Mouse (Mus musculus) liver, embryonic 15.5 days (tissue): ENCODE data around the gene Ybx2. TPM values are rescaled to one million over a fixed set of nuclear protein-coding genes. Genes with fewer than 3 reads are reported as not detected.

ENCODE experiments used
- ATAC-seq: fragments of 200-750 bp; cut with Nextera tagmentation; 2 replicates; pipeline ENCODE4 v1.8.0; 2017; ENCODE audit warnings: moderate number of reproducible peaks, mild to moderate bottlenecking, moderate library complexity; ENCODE audit not compliant: insufficient read depth
- H3K27ac ChIP-seq: fragments of 300-500 bp; sonication (generic); replicated peaks from 2 replicates; pipeline ENCODE4 v1.5.1; 2015; ENCODE audit warnings: mild to moderate bottlenecking, inconsistent platforms
- H3K27me3 ChIP-seq: fragments of 300-500 bp; sonication (generic); 2 replicates; pipeline ENCODE4 v1.6.1; 2015; ENCODE audit warnings: mild to moderate bottlenecking, inconsistent platforms
- H3K36me3 ChIP-seq: fragments of 300-500 bp; sonication (generic); replicated peaks from 2 replicates; pipeline ENCODE4 v1.6.1; 2015; ENCODE audit warnings: moderate library complexity, mild to moderate bottlenecking, inconsistent platforms
- H3K4me1 ChIP-seq: fragments of 300-500 bp; sonication (generic); replicated peaks from 2 replicates; pipeline ENCODE4 v1.6.1; 2015; ENCODE audit warnings: inconsistent platforms
- H3K4me2 ChIP-seq: fragments of 300-500 bp; sonication (generic); 2 replicates; pipeline ENCODE4 v1.6.1; 2015; ENCODE audit warnings: moderate library complexity, mild to moderate bottlenecking, inconsistent platforms
- H3K4me3 ChIP-seq: fragments of 300-500 bp; sonication (generic); replicated peaks from 2 replicates; pipeline ENCODE4 v1.5.1; 2015; ENCODE audit warnings: mild to moderate bottlenecking, inconsistent platforms
- H3K9ac ChIP-seq: fragments of 300-500 bp; sonication (generic); 2 replicates; pipeline ENCODE4 v1.6.1; 2015; ENCODE audit warnings: moderate library complexity, mild to moderate bottlenecking, inconsistent platforms
- H3K9me3 ChIP-seq: fragments of 300-500 bp; sonication (generic); replicated peaks from 2 replicates; pipeline ENCODE4 v1.6.1; 2016; ENCODE audit warnings: inconsistent platforms
- WGBS: fragments of 180-500 bp; shearing (Covaris S2); methylation state at CpG from one replicate; pipeline ENCODE4 v1.1.7; 2015; ENCODE audit warnings: mixed read lengths; ENCODE audit not compliant: insufficient replicate concordance; 5-methylcytosine and 5-hydroxymethylcytosine counted together
- polyA plus RNA-seq: library from polyadenylated mRNA; unstranded; fragments of >200 nt; fragmentation: Nextera tagmentation; extraction: Ambion mirVana; gene quantifications from 2 replicates; pipeline ENCODE4 v1.2.1, GENCODE M21; 2015

Gene Ybx2
- not detected in 2 replicates for polyA plus RNA-seq

DNA sequence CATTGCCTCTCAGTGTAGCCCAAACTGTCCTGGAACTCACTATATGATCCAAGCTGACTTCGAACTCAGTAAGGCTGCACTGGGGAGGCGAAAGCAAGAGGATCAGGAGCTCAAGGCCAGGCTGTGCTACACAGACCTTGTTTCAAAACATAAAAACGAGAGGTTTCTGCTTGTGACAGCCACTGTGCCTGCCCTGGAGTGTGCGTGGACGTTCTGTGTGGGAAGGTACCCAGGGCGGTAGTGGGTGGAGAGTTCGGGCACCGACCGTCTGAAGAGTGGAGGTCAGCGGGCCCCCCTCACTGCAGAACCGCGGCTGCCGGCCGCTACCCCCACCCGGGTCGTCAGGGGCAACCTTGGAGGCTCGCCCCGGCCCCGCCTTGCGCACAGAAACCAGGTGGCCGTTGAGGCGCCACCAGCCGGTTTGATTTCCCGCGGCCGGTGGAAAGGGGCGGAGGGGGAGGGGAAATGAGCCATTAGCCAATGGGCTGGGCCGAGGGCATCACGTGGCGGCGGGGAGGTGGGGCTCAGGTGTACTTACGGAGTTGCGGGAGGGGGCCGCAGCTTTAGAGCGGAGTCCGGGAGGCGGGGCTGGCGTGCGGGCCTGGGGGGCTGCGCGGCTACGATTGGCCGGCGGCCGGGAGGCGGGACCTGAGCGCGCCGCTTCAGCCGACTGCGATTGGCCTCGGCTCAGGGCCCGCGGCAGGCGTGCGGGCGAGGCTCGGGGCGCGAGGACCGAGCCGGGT is at the start of gene Ybx2:
TSS of gene Ybx2 (plus strand) at position 660 of the 743 bp plus-strand sequence.
- Histone ChIP-seq H3K4me2 (peak within 1 kb of the TSS; percentile 92), H3K9me3 (no peaks in the 10 kb centered on the region), H3K4me1 (peaks cover 46% of the 10 kb centered on the region), H3K27ac (no peak within 1 kb of the TSS), H3K9ac (peak within 1 kb of the TSS; percentile 37), H3K36me3 (no peaks in the 10 kb centered on the region), H3K4me3 (peak within 1 kb of the TSS; percentile 57), H3K27me3 (peaks cover 65% of the 10 kb centered on the region)
- peak; percentile 72 for ATAC-seq
- 2% methylated on average over 62 of the region's 62 CpGs for WGBS

DNA sequence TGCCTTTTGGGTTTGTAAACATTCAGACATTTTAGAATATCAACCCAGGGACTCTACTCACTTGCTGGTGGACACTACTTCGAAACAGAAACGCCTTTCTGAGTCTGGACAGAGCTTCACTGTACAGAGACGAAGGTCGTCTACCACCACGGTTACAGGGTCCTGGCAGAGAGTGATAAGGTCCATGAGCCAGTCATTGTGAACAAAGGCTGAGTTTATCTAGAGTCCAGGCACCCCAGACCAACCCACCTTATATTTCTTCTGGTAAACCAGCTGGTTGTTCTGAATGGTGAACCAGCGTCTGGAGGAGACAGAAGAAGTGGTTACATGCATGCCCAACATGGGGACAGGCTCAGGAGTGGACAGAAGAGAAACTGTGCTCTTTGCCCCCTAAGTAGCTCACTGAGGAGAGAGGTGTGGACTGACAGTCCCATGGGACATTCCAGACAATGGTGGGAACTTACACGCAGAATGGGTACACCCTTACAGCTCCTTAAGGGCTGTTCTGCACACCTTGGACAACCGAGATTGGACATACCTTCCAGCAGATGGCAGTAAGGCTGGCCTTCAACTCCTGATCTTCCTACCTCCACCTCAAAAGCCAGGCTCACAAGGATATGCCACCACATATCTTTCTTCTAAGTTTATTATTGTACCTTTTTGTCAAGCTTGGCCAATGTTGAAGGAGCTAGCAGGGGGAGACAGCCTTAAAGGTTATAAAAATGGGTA is 48.5 kb upstream of the Ybx2 start:
- H3K27me3 ChIP-seq = no peaks in the 10 kb centered on the region
- WGBS = 18% methylated on average over 8 of the region's 8 CpGs
- H3K36me3 ChIP-seq = 0 out of 2 replicates have a peak, but pooled peaks cover 7% of the 10 kb centered on the region
- peak overlapping the region; percentile 2 for H3K9ac ChIP-seq
- ATAC-seq = peak; percentile 84
- H3K4me1 ChIP-seq = peaks cover 66% of the 10 kb centered on the region
- H3K4me2 ChIP-seq = peak overlapping the region; percentile 48
- no peaks in the 10 kb centered on the region for H3K9me3 ChIP-seq
- peak overlapping the region; percentile 69 for H3K27ac ChIP-seq
- H3K4me3 ChIP-seq = no peak overlapping the region

DNA sequence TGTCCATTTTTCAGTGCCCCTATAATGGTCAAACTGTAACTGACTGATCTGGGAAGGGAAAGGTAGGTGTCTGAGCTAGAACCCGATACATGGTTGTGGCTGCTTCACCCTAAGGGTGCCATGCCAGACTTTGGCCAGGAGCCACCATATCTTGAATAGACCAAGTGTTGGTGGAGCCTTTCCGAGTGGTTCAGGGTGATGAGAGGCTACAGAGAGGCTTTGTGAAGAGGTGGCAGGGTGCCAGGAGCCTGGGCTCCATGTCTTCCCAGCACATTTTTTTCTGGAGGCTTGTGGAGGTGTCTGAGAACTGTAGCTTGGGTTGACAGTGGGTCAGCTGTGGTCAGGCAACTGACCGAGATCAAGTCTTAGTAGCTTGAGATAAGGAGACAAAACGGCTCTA is 44.1 kb upstream of the Ybx2 start:
- 36% methylated on average over 4 of the region's 4 CpGs for WGBS
- Histone ChIP-seq H3K4me1 (peaks cover 47% of the 10 kb centered on the region), H3K36me3 (no peaks in the 10 kb centered on the region), H3K9me3 (no peaks in the 10 kb centered on the region), H3K4me3 (no peak overlapping the region), H3K27ac (no peak overlapping the region), H3K9ac (no peak overlapping the region), H3K27me3 (no peaks in the 10 kb centered on the region), H3K4me2 (no peak overlapping the region)
- ATAC-seq = no peak

DNA sequence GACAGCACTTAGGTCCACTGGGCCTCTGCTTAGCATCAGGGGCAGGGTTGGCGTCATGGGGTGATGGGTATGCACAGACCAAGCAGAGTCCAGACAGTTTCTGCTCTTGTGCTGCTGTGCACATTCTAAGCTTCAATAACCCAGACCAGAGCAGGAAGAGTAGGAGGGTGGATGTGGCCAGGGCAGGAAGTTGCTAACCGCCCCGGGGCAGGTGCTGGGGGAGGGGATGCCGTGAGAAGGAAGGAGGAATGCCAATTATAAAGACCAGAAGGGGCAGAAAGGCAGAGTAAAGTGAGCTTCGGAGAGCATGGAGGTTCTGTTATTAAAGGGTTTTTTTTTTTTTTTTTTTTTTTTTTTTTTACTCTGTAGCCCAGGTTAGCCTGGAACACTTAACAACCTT is 40.9 kb upstream of the Ybx2 start:
- Histone ChIP-seq H3K36me3 (no peaks in the 10 kb centered on the region), H3K4me1 (peaks cover 36% of the 10 kb centered on the region), H3K9ac (no peak overlapping the region), H3K27me3 (peaks cover 18% of the 10 kb centered on the region), H3K27ac (peak overlapping the region; percentile 66), H3K4me2 (no peak overlapping the region), H3K9me3 (no peaks in the 10 kb centered on the region), H3K4me3 (0 out of 2 replicates have a peak overlapping the region, but pooled peaks have one; percentile 17)
- 22% methylated on average over 5 of the region's 5 CpGs for WGBS
- no peak for ATAC-seq

DNA sequence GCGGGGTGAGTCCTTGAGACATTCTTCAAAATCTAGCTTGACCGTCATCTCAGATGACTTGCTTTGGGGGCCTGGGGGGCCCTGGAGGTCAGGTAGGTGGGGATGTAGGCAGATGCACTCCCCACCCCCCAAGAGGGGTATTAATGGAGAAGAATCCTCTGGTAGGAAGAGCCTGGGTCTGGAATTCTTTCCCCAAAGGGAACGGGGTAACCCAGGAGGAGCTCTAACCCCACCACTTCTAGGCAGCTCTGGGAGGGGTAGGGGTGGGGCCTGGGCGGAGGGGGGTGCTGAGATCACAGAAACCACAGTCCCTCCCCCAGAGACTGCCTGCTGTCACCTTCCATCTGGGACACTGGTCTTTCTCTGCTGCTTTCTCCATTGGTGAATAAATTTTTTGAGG is 40.3 kb upstream of the Ybx2 start, which contains the start of gene Acap1:
TSS of gene Acap1 (minus strand) at position 249 of the 400 bp plus-strand sequence.
- Histone ChIP-seq H3K9me3 (no peaks in the 10 kb centered on the region), H3K27ac (peak within 1 kb of the TSS; percentile 66), H3K36me3 (no peaks in the 10 kb centered on the region), H3K4me1 (peaks cover 40% of the 10 kb centered on the region), H3K4me2 (peak within 1 kb of the TSS; percentile 36; the same call in 1 of the 2 replicates), H3K4me3 (peak within 1 kb of the TSS; percentile 35), H3K9ac (peak within 1 kb of the TSS; percentile 11; the same call in 1 of the 2 replicates), H3K27me3 (peaks cover 22% of the 10 kb centered on the region)
- WGBS = 20% methylated on average over 4 of the region's 4 CpGs
- peak; percentile 58 for ATAC-seq

DNA sequence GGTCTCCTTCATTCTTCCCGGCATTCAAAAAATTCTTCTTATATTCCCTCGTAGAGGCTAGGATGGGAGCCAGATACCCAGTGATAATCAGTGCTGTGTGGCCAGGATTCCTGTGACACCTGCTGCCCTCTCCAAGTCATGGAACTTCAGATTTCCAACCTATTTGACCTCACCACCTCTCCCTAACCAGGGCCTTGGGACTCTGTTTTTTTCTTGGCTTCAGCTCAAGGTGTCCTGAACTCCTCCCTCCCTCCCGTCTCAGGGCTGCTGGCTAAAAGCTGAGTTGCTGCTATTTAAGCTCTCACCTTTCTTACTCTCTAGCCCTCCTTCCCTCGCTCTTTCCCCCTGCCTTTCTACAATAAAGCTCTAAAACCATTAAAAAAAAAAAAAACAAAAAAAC is 35.7 kb upstream of the Ybx2 start:
- ATAC-seq = no peak
- peaks cover 25% of the 10 kb centered on the region for H3K27me3 ChIP-seq
- H3K4me2 ChIP-seq = peak overlapping the region; percentile 98
- H3K4me1 ChIP-seq = peaks cover 54% of the 10 kb centered on the region
- H3K36me3 ChIP-seq = peaks cover 18% of the 10 kb centered on the region
- no peak overlapping the region for H3K9ac ChIP-seq
- H3K4me3 ChIP-seq = no peak overlapping the region
- 47% methylated on average over 4 of the region's 4 CpGs for WGBS
- H3K27ac ChIP-seq = no peak overlapping the region
- H3K9me3 ChIP-seq = no peaks in the 10 kb centered on the region

DNA sequence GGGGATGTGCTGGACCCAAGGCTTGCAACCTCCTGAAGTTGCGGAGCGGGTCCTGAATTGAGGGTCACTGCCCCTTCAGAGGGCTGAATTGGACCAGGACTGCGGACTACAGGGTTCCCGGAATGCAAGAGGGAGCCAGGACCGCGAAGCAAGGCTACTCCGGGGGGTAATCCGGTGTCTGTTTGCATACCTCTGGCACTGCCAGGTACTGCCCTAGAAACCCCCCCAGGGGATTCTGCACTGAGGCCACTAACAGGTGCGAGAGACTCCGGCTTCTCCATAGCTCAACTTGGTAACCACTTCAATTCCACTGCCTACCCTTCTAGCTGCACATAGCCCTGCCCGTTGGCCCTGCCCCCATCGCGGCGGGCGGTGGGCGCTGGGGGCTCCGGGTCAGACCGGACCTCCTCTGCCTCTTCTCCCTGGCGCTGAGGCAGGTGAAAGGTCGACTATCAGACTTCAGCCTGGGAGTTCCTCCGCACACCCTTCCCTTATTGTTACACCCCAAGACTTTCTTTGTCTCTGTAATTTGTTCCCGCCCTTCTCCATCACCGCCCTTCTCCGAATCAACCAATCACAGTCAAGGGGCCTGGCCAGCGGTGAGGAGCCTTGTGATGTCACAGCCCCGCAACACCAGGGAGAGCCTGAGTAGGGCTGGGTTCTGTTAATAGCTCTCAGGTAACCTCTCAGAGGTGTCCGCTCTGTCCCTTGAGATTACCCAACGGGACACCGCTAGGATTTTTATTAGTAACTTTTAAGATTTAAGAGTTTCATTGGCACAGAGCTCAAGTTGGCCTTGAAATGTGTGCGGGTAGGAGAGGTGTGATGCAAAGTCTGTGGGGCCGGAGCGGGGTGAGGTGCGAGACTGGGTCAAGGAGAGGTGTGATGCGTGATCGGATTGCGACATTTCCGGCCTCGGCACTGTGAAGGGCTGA is 34.9 kb upstream of the Ybx2 start, which contains the start of the genes 2810408A11Rik and Neurl4:
TSS of gene 2810408A11Rik (minus strand) at position 517 of the 935 bp plus-strand sequence.
TSS of gene Neurl4 (plus strand) at position 602 of the 935 bp plus-strand sequence.
- peaks cover 25% of the 10 kb centered on the region for H3K27me3 ChIP-seq
- under 1% methylated on average over 38 of the region's 38 CpGs for WGBS
- peak within 1 kb of the TSS; percentile 90 for H3K4me3 ChIP-seq
- H3K4me1 ChIP-seq = peaks cover 46% of the 10 kb centered on the region
- H3K36me3 ChIP-seq = peaks cover 27% of the 10 kb centered on the region
- peak within 1 kb of the TSS; percentile 98 for H3K4me2 ChIP-seq
- H3K27ac ChIP-seq = peak within 1 kb of the TSS; percentile 98
- ATAC-seq = peak; percentile 90
- no peaks in the 10 kb centered on the region for H3K9me3 ChIP-seq
- peak within 1 kb of the TSS; percentile 94 for H3K9ac ChIP-seq

DNA sequence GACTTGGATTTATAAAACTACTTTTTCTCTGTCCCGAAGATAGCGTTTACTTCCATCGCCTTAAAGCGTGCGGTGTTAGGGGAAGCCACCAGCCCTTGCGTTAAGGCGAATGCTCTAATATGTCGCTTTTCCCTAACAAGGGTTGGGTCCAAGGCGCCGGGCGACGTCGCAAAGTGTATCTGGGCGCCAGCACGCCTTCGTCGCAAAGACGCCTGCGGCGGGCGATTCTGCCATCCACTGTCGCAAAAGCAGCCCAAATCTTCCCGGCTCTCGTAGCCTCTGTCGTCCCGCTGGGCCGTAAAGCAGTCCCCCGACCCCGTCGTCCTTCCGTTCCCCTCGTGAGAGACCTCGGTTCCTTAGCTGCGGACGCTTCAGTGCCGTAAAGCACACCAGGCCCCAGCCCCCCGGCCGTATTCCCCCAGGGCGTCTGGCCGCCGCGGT is 34.2 kb upstream of the Ybx2 start:
- Histone ChIP-seq H3K36me3 (peaks cover 33% of the 10 kb centered on the region), H3K4me1 (peaks cover 45% of the 10 kb centered on the region), H3K27ac (peak overlapping the region; percentile 98), H3K27me3 (peaks cover 25% of the 10 kb centered on the region), H3K9ac (peak overlapping the region; percentile 94), H3K9me3 (no peaks in the 10 kb centered on the region), H3K4me3 (peak overlapping the region; percentile 90), H3K4me2 (peak overlapping the region; percentile 98)
- under 1% methylated on average over 42 of the region's 42 CpGs for WGBS
- peak; percentile 67 for ATAC-seq

DNA sequence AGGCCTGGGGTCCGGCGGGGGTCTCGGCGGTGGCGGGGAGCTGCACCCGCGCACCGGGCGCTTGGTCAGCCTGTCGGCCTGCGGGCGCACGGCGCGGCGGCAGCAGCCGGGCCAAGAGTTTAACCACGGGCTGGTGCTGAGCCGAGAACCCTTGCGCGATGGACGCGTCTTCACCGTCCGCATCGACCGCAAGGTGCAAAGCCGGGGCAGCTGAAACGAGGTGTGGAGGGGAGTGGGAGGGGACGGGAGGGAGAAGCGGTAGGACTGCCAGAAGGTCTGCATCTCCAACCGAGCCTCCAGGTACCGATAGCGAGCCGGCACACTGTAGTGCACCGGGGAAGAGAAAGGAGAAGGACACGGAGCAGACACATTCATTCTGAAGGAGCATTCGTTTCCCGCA is 33.6 kb upstream of the Ybx2 start:
- ATAC-seq = peak; percentile 2; the same call in 1 of the 2 replicates
- peak overlapping the region; percentile 98 for H3K4me2 ChIP-seq

DNA sequence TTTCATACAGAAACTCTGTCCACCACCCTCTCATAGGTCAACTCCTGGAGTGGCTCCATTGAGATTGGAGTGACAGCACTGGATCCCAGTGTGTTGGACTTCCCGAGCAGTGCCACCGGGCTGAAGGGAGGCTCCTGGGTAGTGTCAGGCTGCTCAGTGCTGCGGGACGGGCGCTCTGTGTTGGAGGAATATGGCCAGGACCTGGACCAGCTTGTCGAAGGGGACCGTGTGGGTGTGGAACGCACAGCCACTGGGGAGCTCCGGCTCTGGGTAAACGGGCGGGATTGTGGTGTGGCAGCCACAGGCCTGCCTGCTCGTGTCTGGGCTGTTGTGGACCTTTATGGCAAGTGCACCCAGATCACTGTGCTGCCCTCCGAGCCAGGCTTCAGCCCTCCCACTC is 32.6 kb upstream of the Ybx2 start:
- H3K4me1 ChIP-seq = peaks cover 45% of the 10 kb centered on the region
- 71% methylated on average over 13 of the region's 13 CpGs for WGBS
- peak overlapping the region; percentile 94 for H3K9ac ChIP-seq
- no peak for ATAC-seq
- peak overlapping the region; percentile 98 for H3K4me2 ChIP-seq
- peaks cover 49% of the 10 kb centered on the region for H3K36me3 ChIP-seq
- H3K27me3 ChIP-seq = peaks cover 21% of the 10 kb centered on the region
- H3K27ac ChIP-seq = peak overlapping the region; percentile 98
- H3K4me3 ChIP-seq = peak overlapping the region; percentile 90
- H3K9me3 ChIP-seq = no peaks in the 10 kb centered on the region

More for the DNA sequence above, 33.6 kb upstream of the Ybx2 start:
- Histone ChIP-seq H3K27me3 (peaks cover 25% of the 10 kb centered on the region), H3K9me3 (no peaks in the 10 kb centered on the region), H3K4me3 (peak overlapping the region; percentile 90), H3K9ac (peak overlapping the region; percentile 94), H3K27ac (peak overlapping the region; percentile 98), H3K36me3 (peaks cover 39% of the 10 kb centered on the region), H3K4me1 (peaks cover 45% of the 10 kb centered on the region)
- WGBS = under 1% methylated on average over 39 of the region's 39 CpGs
